Mouse (Mus musculus): ENCODE data around the gene C1qc.

DNA sequence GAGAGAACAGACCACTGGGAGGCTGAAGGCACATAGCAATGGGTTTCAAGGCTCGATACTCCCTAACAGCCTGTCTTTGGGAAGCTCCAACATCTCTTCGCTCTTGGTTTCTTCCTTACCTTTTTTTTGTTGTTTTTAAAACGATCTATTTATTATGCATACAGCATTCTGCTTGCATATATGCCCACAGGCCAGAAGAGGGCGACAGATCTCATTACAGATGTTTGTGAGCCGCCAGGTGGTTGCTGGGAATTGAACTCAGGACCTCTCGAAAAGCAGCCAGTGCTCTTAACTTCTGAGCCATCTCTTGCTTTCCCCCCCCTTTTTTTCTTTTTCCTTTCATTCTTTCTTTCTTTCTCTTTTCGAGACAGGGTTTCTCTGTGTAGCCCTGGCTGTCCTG is 6.3 kb upstream of the C1qc start:
- TF ChIP-seq POLR2A (IDR thresholded peaks at IDR 0.05; ENCODE audit: low read depth, low read length): no peak
- no peak for TF ChIP-seq CTCF (IDR thresholded peaks at IDR 0.05; ENCODE audit: extremely low read depth, insufficient read depth, insufficient read length, insufficient replicate concordance)

All from spleen, adult 2 months (tissue).